Mouse (Mus musculus): Measurements from ENCODE around the gene Insr.

DNA sequence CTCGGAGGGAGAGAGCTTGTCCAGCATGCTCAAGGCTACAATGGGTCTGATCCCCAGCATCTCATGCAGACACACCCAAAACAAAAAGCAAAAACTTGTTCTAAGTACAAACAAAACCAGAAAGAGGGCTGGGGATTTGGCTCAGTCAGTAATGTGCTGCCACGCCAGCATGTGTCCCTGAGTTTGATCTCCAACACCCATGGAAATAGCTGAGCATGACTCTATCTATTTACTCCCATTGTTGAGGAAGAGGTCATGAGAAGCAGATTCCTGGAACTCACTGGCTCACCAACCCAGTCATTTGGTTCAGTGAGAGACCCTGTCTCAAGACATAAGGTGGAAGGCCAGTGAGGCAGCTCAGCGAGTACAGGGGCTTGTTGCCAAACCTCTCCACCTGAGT is 40.6 kb downstream of the Insr start:
- TF ChIP-seq CTCF (IDR thresholded peaks at IDR 0.05; ENCODE audit: borderline replicate concordance, insufficient read depth, low read length): no peak
- no peak for TF ChIP-seq POLR2A (IDR thresholded peaks at IDR 0.05; ENCODE audit: low read depth, low read length)
